Mouse (Mus musculus): ENCODE measurements at regions not wholly inside any gene's neighbourhood (a gene's known extent, or its start where the extent isn't known, plus 50 kb on each side); places are given as distances from the start of the nearest gene placed in this dataset.
"Not testable (repeated sequence)": the region's sequence is repeated elsewhere in the genome, so short reads cannot be mapped to it uniquely, and the experiment has no call there.

DNA sequence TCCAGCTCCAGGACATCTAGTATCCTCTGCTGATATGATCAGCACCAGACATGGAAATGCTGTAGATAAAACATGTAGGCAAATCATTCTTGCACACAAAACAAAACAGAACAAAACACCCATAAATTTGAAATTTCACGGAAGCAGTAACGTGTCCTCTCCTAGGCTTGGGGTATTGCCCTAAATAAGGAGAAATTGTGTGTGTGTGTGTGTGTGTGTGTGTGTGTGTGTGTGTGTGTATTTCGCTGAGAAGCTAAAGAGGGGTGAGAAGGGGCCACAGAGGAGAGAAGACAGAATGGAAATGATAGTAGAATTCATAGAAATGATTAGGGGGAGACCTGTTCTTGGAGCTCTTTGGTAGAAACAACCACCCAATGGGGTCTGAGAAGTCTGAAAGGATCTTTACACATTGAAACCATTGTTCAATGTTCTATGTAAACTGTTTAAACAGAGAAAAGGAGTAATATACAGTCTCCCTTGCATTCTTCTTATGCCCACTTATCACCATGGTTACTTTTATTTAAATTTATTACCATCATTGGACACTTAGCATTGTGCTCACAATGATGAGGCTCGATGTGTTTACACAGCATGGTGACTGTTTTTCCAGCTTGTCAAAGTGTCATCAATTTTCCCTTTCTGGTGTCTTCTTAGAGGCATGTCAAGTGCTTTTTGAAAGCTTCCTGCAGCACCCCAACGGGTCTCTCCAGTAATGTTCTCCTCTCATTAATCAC is 317.3 kb upstream of the 4933412E24Rik start:
- no peak for DNase-seq (ENCODE audit: low read depth, low spot score)

GRCm38 (mm10) chr15:60317577-60317976 is 301.2 kb upstream of the 4933412E24Rik start:
- DNase-seq (ENCODE audit: low read depth, low spot score) = no peak

GRCm38 (mm10) chr15:60315210-60315609 is 298.8 kb upstream of the 4933412E24Rik start:
- no peak for DNase-seq (ENCODE audit: low read depth, low spot score)

DNA sequence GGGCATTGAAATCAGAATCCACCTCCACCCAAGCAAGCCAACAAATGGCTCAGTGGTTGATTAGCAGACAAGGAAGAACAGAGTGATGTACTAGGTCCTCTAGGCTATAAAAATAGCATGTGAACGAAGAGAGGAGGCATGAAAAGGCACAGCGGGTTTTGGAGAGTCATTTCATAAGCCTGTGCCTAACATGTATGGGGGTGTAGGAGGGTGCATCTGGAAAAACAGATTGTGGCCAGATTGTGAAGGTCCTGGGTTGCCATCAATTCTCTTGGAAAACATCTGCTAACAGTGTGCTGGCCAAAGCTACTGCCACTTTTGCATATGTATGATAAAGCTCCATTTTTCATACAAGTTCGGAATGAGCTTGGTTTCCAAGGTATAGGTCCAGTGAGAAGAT is 293.5 kb upstream of the 4933412E24Rik start:
- DNase-seq (ENCODE audit: low read depth, low spot score) = no peak

- DNase-seq (ENCODE audit: low read depth, low spot score) = no peak
These were observed 292.6 kb upstream of the 4933412E24Rik start for GRCm38 (mm10) chr15:60308968-60309367.

DNA sequence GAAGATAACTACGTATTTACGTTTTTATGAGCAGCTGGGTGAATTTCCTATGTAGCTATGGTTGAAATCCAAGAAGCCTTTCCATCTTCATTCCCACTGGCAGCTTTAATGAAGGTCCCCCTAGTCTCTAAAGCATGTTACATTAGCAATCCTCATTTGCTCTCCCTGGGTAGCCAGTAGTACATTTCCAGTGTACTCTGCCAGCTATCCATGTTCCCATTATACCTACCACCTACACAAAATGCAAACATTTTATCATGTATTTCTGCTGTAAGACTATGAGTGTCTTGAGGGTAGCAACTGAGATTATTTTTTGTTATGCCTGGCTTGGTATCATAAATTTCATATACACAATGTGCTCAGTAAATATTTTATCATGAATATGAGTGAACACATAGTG is 291.7 kb upstream of the 4933412E24Rik start:
- DNase-seq (ENCODE audit: low read depth, low spot score) = no peak

DNA sequence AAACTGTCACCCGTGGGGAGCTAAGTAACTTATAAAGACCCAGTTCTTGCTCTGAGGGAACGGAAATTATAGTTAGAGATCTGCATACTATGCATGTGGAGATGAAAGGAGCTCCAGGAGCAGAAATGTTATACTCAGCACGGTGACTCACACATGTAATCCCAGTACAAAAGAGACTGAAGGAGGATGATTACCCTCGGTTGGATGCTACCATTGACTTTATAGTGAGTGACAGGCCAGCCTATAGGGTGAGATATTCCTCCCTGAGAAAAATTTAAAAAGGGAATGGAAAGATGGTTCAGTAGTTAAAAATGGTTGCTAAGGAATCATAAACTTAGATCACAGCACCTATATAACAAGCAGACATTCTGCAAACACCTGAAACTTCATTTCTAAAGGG is 287.1 kb upstream of the 4933412E24Rik start:
- DNase-seq (ENCODE audit: low read depth, low spot score) = no peak

DNA sequence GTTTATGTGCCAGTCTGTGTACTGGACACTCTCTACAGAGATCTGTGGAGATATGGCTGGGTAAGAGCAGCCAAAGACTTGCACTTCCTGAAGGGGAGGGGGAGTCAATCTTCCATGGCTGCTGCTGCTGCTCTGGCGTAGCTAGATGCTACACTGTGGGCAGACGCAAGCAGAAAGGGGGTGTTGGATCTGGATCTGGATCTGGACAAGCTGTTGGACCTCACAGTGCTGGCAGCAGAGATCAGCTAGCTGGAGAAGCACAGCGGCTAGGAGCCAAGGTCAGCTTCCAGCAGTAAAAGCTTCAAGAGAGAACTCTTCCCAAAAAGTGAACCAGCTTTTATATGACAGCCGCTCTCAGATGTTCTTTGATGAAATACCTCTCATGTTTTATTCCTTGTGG is 285.5 kb upstream of the 4933412E24Rik start:
- no peak for DNase-seq (ENCODE audit: low read depth, low spot score)

DNA sequence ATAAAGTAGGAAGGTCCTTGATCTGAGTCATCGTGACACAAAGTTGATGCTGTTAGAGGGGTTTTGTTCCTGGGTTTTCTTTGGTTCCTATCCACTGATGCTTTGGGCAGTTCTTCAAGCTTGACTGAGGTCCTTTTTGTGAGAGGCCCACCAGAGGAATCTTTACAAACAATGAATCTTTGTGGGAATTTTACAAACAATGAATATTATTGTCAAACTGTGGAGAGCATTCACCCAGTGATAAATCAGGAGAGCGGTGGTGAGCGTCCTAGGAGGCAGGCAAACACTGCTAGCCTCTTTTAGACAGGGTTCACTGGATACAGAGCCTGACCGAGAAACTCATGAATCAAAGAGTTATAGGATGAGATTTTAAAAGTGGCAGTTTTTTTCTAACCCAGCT is 268.9 kb upstream of the 4933412E24Rik start:
- DNase-seq (ENCODE audit: low read depth, low spot score) = no peak

DNA sequence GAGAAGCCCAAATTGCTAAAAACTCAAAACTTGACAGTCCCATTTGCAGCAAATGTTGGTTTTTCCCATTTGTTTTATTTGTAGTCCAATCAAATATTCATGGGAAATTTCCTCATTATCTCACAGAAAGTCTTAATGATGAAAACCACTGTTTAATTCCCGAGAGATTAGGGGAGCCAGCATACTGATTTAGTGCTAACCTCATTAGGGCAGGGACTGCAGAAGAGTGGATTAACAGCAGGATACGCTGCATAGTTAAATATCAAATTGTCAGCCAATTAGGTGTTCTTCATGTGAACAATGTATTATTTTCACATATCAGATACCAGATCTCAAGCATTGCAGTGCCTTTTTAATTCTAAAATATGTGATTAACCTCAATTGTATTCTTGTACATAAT is 264.0 kb upstream of the 4933412E24Rik start:
- no peak for DNase-seq (ENCODE audit: low read depth, low spot score)

GRCm38 (mm10) chr15:60253661-60254060 is 237.2 kb upstream of the 4933412E24Rik start:
- not testable (repeated sequence) for DNase-seq (ENCODE audit: low read depth, low spot score)

DNA sequence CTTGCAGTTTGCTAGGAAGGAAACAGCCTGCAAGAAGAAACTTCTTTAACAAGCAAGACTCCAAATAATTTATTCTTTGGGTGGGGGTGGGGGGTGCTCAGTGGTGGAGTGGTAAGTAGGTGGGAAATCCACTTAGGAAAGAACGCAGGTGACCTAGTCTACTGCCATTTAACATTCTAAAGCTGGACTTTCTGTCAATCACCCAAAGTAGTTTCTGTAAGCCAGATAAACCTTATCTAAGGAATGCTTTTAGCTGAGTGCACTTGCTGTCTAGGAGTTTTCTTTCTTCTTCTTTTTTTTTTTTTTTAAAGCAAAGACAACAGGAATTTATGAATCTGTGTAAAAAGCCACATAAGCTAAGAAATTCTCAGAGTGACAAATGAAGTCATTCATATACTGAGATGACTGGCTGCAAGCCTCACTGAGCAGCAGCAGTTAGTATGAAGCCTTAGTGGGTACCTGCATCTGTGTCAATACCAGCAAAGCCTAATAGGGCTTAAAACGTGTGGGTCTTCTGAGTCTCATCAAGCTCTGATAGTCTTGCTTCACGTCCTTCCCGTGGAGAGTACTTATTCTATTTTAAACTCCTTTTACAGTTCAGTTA is 210.0 kb upstream of the 4933412E24Rik start:
- DNase-seq (ENCODE audit: low read depth, low spot score) = no peak

DNA sequence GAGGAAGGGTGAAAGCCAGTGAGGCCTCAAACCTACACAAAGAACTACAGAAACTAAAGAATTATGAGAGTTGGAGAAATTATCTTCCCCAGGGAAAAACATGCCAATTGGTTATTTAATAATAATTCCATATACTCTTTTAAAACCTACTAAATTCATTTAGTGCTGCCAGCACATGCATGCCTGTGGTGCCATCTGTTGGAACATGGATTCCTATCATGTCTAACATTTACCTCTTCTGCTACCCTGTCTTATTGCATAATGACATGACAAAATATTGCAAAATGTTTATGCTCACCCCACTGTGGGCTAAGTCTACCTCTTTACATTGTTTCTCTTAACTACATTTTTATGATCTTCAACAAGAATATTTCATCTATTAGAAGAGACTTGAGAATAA is 178.7 kb upstream of the 4933412E24Rik start:
- DNase-seq (ENCODE audit: low read depth, low spot score) = no peak

DNA sequence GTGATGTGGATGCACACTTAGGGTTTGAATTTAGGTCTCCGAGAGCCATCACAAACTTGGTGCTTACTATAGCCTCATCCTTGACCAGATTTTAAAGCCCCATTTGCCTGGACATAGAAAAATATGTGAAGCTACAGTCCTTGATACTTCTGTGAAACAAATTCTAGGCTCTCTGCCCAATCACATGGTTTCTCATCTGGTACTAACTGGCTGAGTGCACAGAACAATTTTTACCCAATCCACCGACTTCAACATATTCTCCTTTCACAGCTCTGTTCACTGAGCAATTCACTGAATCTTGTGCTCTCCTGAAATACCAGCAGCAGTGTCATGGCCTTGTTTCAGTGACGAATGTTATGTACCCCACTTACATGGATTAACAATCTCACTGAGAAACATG is 176.7 kb upstream of the 4933412E24Rik start:
- DNase-seq (ENCODE audit: low read depth, low spot score) = no peak

GRCm38 (mm10) chr15:60187002-60187715 is 170.7 kb upstream of the 4933412E24Rik start:
- no peak for DNase-seq (ENCODE audit: low read depth, low spot score)

DNA sequence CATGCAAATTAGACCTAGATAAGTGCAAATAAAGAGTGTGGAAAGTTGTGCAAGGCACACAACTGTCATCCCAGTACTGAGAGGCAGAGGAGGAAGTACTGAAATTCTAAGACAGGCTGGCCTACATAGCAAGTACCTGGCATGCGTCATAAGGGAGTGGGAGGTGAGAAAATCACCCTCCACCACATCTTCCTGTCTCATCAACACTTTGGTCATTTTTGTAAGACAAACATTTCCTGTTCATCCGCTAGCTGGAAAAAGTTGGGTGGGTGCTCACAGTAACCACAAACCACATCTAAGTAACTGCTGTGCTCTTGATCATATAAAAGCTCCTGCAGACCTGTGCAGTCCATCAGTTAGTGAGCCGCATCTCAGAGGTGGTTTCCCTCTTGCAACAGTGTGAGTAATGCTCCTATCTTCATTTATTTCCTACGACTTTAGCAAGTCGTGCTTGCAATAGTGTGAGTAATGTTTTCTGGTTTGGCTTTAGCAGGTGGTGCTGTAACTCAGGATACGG is 125.2 kb upstream of the 4933412E24Rik start:
- no peak for DNase-seq (ENCODE audit: low read depth, low spot score)

GRCm38 (mm10) chr15:60136671-60137070 is 120.3 kb upstream of the 4933412E24Rik start:
- no peak for DNase-seq (ENCODE audit: low read depth, low spot score)

GRCm38 (mm10) chr15:60134515-60134914 is 118.1 kb upstream of the 4933412E24Rik start:
- no peak for DNase-seq (ENCODE audit: low read depth, low spot score)

GRCm38 (mm10) chr15:60132701-60133100 is 116.3 kb upstream of the 4933412E24Rik start:
- DNase-seq (ENCODE audit: low read depth, low spot score) = no peak

GRCm38 (mm10) chr15:60124461-60124860 is 108.0 kb upstream of the 4933412E24Rik start:
- DNase-seq (ENCODE audit: low read depth, low spot score) = no peak

- DNase-seq (ENCODE audit: low read depth, low spot score) = no peak
These were observed 103.5 kb upstream of the 4933412E24Rik start for GRCm38 (mm10) chr15:60119926-60120325.

DNA sequence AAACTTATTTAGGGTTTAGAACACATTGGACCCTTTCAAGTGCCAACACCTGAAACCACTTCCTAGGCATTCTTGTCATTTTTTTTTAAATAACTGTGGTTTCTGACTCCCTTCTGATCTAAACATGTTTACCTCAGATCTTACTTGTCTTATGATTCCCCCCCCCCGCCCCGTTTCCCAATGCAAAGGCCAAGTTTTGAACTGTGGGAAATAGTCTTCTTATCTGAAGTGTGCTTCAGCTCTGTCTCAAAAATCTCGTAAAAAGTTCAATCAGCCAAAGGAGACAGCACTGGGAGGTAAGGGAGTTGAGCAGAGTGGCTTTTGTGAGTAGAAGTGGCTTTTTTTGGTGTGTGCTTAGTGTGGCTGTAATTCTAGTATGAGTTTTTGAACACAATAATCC is 95.5 kb upstream of the 4933412E24Rik start:
- no peak for DNase-seq (ENCODE audit: low read depth, low spot score)

- DNase-seq (ENCODE audit: low read depth, low spot score) = no peak
These were observed 94.6 kb upstream of the 4933412E24Rik start for GRCm38 (mm10) chr15:60111046-60111445.

All from embryo, embryonic 11.5 days (tissue).